Mouse (Mus musculus): ENCODE measurements around the gene Ric8b. TPM values are rescaled to one million over a fixed set of nuclear protein-coding genes. Genes with fewer than 3 reads are reported as not detected.

The Ric8b gene
- total RNA-seq, 2 experiments from 2014 or later: 26.6 to 31.8 TPM

GRCm38 (mm10) chr10:85054876-85055275, 137.5 kb downstream of the Ric8b start:
- no peak for DNase-seq

Other genes starting within 250 kb of the Ric8b start
- gene Rfx4, start 161.6 kb upstream of the Ric8b start, total RNA-seq (2021): under 1 TPM; 0.39 to 0.51 TPM
- under 1 TPM; 0.51 to 0.73 TPM for gene Fhl4, start 184.9 kb downstream of the Ric8b start, total RNA-seq (2021)
- 10 to 100 TPM; 22.5 to 24.7 TPM for gene Tmem263, start 185.0 kb downstream of the Ric8b start, total RNA-seq (2021)
- gene Mterf2, start 210.4 kb downstream of the Ric8b start, total RNA-seq (2021): 10 to 100 TPM in 1 of 2 experiments, 1 to 10 TPM in 1; 7.3 to 13.8 TPM

Data from adrenal gland, postnatal 10 days (tissue).